Mouse (Mus musculus): ENCODE data around the gene Trim42. TPM values are rescaled to one million over a fixed set of nuclear protein-coding genes. Genes with fewer than 3 reads are reported as not detected.

The Trim42 gene
- total RNA-seq (2014; fragmentation: Nextera tagmentation), result not detected in 2 replicates
- total RNA-seq (2017), result not detected in 2 replicates

DNA sequence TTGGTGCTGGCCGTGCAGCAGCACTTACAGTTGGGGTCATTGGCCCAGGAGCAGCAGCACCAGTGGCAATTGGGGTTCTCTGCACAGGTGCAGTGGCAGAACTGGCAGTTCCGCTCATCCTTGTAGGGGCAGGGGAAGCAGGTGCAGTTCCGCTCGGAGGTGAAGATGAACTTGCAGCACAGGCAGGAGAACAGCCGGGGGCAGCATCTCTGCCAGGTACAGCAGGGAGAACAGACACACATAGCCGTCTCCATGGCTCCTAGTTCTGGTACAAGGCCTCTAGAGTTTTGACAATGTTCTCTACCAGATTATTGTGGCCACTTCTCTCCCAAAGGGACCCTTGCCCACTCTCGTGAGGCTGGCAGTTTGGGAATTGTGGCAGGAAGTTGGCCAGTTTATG is at the start of gene Trim42:
Gene Trim42, minus strand, starts transcription at position 368 of the 400 bp plus-strand sequence.
- no peak for ATAC-seq (replicated peaks; ENCODE audit: poor library complexity, severe bottlenecking)

- ATAC-seq (replicated peaks; ENCODE audit: poor library complexity, severe bottlenecking), result no peak
Measured at GRCm38 (mm10) chr9:97414876-97415668, 45.3 kb upstream of the Trim42 start.

GRCm38 (mm10) chr9:97408142-97408541 is 38.4 kb upstream of the Trim42 start:
- no peak for ATAC-seq (replicated peaks; ENCODE audit: poor library complexity, severe bottlenecking)

GRCm38 (mm10) chr9:97356441-97356840 is 13.3 kb downstream of the Trim42 start:
- no peak for ATAC-seq (replicated peaks; ENCODE audit: poor library complexity, severe bottlenecking)

DNA sequence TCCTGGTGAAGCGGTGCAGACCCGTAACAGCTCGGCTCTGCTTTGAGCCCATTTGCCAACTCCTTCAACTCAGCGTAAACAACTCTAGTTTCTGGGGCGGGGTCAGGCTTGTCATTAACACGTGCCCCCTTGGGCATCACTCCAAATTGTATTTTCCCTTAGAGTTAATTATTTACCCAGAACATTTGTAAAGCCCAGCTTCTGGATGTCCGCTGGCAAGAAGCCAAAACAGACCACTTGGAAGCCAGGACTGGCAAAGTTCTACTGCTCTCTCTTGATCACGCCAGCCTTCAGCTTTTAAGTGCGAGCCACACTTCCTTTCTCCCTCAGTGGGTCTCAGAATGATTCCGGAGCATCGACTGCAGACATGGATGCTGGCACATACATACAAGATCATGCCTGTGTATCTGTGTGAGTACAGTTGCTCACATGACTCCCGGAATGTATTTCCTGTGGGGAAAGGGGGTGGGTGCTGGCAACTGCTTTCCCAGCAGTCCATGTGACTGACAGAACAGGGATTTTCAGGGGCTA is 24.9 kb downstream of the Trim42 start:
- no peak for ATAC-seq (replicated peaks; ENCODE audit: poor library complexity, severe bottlenecking)

DNA sequence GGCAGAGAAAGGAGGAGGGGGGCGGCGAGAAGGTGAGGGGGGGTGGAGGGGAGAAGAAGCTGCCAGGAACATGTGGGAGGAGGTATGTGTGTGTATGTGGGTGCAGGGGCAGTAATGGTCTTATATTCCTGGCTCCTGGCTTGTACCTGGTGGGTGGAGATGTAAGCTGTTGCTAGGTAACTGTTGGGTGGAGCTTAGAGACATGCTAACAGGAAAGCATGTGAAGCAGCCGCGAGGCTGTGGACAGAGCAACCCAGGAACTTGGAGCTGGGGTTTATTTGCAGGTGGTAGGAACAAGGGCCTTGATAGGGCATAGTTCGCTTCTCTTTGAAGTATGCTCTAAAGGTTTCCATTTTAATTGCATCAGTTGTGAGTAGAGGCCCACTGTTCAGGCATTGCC is 28.0 kb downstream of the Trim42 start:
- ATAC-seq (replicated peaks; ENCODE audit: poor library complexity, severe bottlenecking), result no peak

DNA sequence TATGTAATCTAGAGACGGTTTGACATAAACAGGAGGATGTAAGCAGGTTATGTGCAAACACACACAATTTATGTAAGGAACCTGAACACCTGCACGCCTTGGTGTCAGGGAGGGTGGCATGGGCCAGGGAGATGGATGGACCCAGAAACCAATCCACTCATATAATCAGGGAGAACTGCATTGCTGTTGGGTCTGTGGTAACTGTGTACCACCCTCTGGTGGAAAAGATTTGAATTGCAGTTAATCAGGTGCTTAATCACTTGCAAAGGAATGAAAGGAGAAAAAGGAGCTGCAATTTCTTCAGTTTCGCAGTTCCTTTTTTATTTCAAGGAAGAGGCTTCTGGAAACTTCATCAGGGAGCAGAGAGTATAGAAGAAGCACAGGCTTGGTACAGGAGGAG is 46.9 kb downstream of the Trim42 start:
- peak; percentile 72 for ATAC-seq (replicated peaks; ENCODE audit: poor library complexity, severe bottlenecking)

- no peak for ATAC-seq (replicated peaks; ENCODE audit: poor library complexity, severe bottlenecking)
Measured at GRCm38 (mm10) chr9:97322120-97322519, 47.6 kb downstream of the Trim42 start.

GRCm38 (mm10) chr9:97315421-97316055 is 54.2 kb downstream of the Trim42 start:
- peak; percentile 81 for ATAC-seq (replicated peaks; ENCODE audit: poor library complexity, severe bottlenecking)

- ATAC-seq (replicated peaks; ENCODE audit: poor library complexity, severe bottlenecking), result no peak
Measured at GRCm38 (mm10) chr9:97311614-97312013, 58.1 kb downstream of the Trim42 start.

- no peak for ATAC-seq (replicated peaks; ENCODE audit: poor library complexity, severe bottlenecking)
Measured at GRCm38 (mm10) chr9:97309509-97310053, 60.2 kb downstream of the Trim42 start.

DNA sequence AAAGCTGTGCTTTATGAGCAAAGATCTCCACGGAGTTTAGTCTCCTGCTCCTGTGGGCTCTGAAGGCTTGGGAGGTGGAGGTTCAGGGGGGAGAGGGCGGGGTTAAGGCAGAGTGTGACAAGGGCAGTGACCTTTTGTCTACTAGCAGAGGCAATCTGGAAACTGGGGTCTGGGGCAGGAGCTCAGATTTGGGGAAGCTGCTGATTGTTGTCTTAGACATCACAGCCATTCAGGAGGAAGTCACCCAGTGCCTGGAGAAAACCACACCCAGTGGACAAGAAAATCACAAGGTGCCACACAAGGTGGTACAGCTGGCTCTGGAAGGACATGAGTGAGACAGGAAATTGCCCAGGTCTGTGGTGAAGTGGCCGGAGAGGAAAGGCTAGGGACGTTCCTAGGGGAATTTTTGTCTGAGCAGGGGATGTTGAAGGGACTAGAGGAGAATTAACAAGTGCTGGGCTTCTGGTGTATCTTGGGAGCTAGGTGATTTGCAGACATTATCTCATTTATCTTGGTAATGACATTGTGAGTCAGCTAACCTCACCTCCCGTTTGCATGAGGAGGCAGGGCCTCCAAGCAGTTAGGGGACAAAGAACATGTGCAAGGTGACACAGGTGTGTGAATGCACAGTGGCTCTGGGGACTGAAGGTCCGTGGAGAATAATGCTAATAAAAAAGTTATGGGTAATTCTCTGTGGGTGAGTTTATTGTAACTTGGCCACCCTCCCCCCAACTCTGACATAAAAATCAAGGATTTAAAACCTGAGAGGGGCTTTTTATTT is 61.9 kb downstream of the Trim42 start:
- peak; percentile 75 for ATAC-seq (replicated peaks; ENCODE audit: poor library complexity, severe bottlenecking)

All from granulocyte monocyte progenitor cell, adult 5-6 weeks (primary cell).